Mouse (Mus musculus): ENCODE measurements around the gene Axin1. TPM values are rescaled to one million over a fixed set of nuclear protein-coding genes. Genes with fewer than 3 reads are reported as not detected.

The Axin1 gene
- polyA plus RNA-seq, 1 experiment: 3.3 TPM

DNA sequence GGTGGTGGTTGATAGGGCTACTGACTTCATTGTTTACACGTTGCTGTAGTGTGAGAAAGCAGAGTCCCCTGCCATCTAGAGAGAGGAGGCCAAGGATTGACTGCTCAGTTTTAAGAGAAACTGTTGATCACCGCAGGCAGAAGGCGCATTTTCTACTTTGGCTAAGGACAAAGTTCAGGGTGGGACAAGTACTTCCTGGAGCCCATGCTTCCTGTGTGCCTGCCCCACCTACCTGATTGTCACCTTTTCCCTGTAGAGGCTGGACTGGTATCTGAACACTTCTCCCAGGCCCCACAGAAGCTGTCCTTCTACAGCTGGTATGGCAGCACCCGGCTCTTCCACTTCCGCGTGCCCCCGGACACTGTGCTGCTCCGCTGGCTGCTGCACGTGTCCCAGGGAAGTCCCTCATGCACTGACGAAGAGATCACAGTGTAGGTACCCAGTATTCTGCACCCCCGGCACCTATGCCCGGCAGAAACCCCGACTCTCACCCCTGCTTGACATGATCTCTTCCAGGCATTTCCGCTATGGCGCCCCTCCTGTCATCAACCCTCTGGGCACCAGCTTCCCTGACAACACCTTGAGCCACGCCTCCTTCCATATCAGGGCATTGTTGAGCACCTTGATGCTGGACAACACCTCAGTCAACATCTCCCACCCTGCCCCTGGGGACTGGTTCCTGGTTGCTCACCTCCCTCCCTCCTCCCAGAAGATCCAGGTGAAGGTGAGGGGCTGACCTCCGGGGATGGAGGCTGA lies 21.8 kb upstream of the Axin1 start:
- Histone ChIP-seq H3K4me3 (replicated peaks) (no peak overlapping the region), H3K36me3 (ENCODE audit: control insufficient read depth) (no peaks in the 10 kb centered on the region), H3K9me3 (ENCODE audit: control insufficient read depth, low read length) (no peaks in the 10 kb centered on the region), H3K4me1 (ENCODE audit: control insufficient read depth) (peaks cover 28% of the 10 kb centered on the region), H3K27me3 (ENCODE audit: control insufficient read depth) (peaks cover 52% of the 10 kb centered on the region)
- no peak for TF ChIP-seq TAL1 (IDR thresholded peaks at IDR 0.05; ENCODE audit: low read length)
- no peak for TF ChIP-seq GATA1 (IDR thresholded peaks at IDR 0.05; ENCODE audit: low read length)

DNA sequence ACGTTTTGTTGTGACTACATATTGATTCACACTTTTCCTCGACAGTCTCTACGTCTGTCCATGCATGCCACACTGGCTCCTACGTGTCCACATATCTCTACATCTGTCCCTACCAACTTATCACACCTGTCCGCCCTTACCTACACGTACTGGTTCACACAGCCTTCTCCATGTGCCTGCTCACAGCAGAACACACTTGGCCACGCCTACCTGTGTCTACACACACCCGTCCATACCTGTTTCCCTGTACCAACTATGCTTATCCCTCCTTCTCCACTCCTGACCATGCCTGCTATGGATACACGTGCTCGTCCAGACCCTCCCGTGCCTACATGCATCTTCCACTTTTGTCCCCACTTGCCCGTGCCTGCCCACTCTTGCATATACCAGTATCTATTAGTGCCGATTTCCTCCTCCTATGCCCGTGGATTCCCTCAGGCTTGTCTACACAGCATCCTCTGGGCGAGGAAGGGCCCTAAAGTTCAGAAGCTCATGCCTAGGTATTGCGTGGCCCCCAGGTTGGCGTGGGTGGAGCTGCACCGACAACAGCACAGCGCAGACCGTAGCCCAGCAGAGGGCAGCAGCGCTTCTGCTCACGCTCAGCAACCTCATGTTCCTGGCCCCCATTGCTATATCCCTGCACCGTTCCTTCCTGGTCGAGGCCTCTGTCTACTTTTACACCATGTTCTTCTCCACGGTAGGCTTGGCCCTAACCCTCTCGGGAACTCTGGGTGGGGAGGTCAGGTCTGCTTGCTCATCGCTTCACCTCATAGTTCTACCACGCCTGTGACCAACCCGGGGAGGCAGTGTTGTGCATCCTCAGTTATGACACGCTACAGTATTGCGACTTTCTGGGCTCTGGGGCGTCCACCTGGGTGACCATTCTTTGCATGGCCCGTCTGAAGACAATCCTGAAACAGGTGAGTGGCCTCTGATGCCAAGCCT lies 18.4 kb upstream of the Axin1 start:
- Histone ChIP-seq H3K4me3 (replicated peaks) (no peak overlapping the region), H3K36me3 (ENCODE audit: control insufficient read depth) (peaks cover 5% of the 10 kb centered on the region), H3K27me3 (ENCODE audit: control insufficient read depth) (peaks cover 19% of the 10 kb centered on the region), H3K4me1 (ENCODE audit: control insufficient read depth) (peaks cover 27% of the 10 kb centered on the region), H3K9me3 (ENCODE audit: control insufficient read depth, low read length) (no peaks in the 10 kb centered on the region)
- TF ChIP-seq TAL1 (IDR thresholded peaks at IDR 0.05; ENCODE audit: low read length) (no peak), GATA1 (IDR thresholded peaks at IDR 0.05; ENCODE audit: low read length) (no peak)

DNA sequence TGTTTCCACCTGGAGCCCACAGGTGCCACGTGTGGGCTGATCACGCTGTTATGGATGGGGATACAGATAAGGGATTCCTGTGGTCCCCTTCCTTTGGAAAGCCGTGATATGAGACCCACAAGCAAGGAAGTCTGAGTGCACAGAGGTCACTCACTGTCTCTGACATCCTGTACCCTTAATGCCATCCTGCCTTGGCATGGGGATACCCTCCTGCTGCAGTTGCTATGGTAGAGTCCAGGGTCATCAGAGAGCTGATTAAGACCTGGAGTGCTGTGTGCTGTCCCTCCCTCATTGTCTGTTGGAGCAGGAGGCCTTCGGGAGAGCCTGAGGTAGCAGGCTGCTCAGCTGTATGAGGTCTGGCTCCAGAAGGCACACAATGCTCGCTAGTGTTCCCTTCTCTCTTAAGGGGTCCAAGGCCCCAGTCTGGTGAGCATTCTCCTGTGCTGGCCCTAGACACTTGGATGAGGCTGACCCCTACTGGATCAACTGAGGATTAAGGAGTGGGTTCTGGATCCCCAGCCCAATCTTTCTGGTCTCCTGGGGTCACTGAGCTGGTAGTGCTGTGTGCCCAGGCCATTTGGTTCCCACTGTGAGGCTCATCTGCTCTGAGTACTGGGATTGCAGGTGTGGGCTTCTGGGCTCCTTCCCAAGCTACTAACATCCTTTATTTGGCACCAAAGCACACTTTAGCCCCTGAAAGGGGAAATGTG lies 15.9 kb upstream of the Axin1 start:
- Histone ChIP-seq H3K9me3 (ENCODE audit: control insufficient read depth, low read length) (no peaks in the 10 kb centered on the region), H3K4me3 (replicated peaks) (peak overlapping the region; percentile 82), H3K27me3 (ENCODE audit: control insufficient read depth) (peaks cover 2% of the 10 kb centered on the region; the same call in 1 of the 2 replicates), H3K4me1 (ENCODE audit: control insufficient read depth) (peaks cover 32% of the 10 kb centered on the region), H3K36me3 (ENCODE audit: control insufficient read depth) (peaks cover 31% of the 10 kb centered on the region)
- TF ChIP-seq TAL1 (IDR thresholded peaks at IDR 0.05; ENCODE audit: low read length) (no peak), GATA1 (IDR thresholded peaks at IDR 0.05; ENCODE audit: low read length) (no peak)

DNA sequence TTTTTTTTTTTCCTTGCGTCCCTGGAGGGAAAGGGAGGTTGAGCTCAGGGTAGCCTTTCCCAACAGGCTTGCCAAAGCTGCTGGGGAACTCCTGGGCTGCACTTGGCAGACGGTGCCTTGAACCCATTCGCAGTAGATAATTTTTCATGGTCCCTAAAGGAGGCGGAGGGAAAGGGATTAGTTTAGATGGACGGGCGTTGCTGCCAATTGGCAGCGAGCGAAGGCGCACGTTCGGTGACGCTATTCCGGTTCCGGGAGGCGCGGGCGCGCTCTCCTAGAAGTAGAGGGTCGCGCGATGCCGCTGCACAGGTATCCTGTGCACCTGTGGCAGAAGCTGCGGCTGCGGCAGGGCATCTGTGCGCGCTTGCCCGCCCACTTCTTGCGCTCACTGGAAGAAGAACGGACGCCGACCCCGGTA lies 15.2 kb upstream of the Axin1 start, which contains the start of gene Mrpl28:
TSS of gene Mrpl28 (plus strand) at position 234 of the 418 bp plus-strand sequence.
- Histone ChIP-seq H3K27me3 (ENCODE audit: control insufficient read depth) (no peaks in the 10 kb centered on the region; the same call in 1 of the 2 replicates), H3K9me3 (ENCODE audit: control insufficient read depth, low read length) (no peaks in the 10 kb centered on the region), H3K36me3 (ENCODE audit: control insufficient read depth) (peaks cover 38% of the 10 kb centered on the region), H3K4me1 (ENCODE audit: control insufficient read depth) (peaks cover 32% of the 10 kb centered on the region), H3K4me3 (replicated peaks) (peak within 1 kb of the TSS; percentile 82)
- no peak for TF ChIP-seq GATA1 (IDR thresholded peaks at IDR 0.05; ENCODE audit: low read length)
- no peak for TF ChIP-seq TAL1 (IDR thresholded peaks at IDR 0.05; ENCODE audit: low read length)

DNA sequence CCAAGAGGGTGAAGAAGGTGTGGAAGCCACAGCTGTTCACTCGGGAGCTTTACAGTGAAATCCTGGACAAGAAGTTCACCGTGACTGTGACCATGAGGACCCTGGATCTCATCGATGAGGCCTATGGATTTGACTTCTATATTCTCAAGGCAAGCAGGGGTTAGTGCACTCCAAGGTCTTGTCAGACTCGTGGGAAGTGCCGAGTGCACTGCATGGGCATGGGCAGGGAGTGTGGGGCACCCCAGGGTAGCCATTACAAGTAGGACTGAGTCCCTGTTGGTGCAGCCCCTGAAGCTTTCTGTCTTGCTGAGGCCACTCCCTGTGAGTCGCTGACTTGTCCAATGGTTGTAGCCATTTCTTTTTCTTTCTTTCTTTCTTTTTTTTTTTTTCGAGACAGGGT lies 13.9 kb upstream of the Axin1 start:
- no peaks in the 10 kb centered on the region for H3K27me3 ChIP-seq (ENCODE audit: control insufficient read depth)
- peaks cover 31% of the 10 kb centered on the region for H3K4me1 ChIP-seq (ENCODE audit: control insufficient read depth)
- H3K36me3 ChIP-seq (ENCODE audit: control insufficient read depth): peaks cover 50% of the 10 kb centered on the region
- peak overlapping the region; percentile 82 for H3K4me3 ChIP-seq (replicated peaks)
- TF ChIP-seq GATA1 (IDR thresholded peaks at IDR 0.05; ENCODE audit: low read length) (no peak), TAL1 (IDR thresholded peaks at IDR 0.05; ENCODE audit: low read length) (no peak)
- H3K9me3 ChIP-seq (ENCODE audit: control insufficient read depth, low read length): no peaks in the 10 kb centered on the region

DNA sequence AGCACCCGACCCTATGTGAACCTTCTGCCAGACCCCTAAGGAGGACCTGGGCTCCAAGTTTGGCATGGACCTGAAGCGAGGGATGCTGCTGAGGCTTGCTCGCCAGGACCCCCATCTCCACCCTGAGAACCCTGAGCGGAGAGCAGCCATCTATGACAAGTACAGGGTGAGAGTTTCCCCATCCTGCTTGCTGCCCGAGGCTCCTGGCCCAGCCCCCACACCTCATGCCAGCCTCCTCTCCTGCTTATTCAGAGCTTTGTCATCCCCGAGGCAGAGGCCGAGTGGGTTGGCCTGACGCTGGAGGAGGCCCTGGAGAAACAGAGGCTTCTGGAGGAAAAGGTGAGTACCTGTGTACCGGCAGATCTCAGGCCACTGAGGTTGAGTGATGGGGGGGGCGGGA lies 13.3 kb upstream of the Axin1 start:
- TF ChIP-seq TAL1 (IDR thresholded peaks at IDR 0.05; ENCODE audit: low read length) (no peak), GATA1 (IDR thresholded peaks at IDR 0.05; ENCODE audit: low read length) (no peak)
- no peaks in the 10 kb centered on the region for H3K27me3 ChIP-seq (ENCODE audit: control insufficient read depth)
- H3K4me3 ChIP-seq (replicated peaks): no peak overlapping the region
- peaks cover 24% of the 10 kb centered on the region for H3K4me1 ChIP-seq (ENCODE audit: control insufficient read depth)
- H3K36me3 ChIP-seq (ENCODE audit: control insufficient read depth): peaks cover 57% of the 10 kb centered on the region
- no peaks in the 10 kb centered on the region for H3K9me3 ChIP-seq (ENCODE audit: control insufficient read depth, low read length)

DNA sequence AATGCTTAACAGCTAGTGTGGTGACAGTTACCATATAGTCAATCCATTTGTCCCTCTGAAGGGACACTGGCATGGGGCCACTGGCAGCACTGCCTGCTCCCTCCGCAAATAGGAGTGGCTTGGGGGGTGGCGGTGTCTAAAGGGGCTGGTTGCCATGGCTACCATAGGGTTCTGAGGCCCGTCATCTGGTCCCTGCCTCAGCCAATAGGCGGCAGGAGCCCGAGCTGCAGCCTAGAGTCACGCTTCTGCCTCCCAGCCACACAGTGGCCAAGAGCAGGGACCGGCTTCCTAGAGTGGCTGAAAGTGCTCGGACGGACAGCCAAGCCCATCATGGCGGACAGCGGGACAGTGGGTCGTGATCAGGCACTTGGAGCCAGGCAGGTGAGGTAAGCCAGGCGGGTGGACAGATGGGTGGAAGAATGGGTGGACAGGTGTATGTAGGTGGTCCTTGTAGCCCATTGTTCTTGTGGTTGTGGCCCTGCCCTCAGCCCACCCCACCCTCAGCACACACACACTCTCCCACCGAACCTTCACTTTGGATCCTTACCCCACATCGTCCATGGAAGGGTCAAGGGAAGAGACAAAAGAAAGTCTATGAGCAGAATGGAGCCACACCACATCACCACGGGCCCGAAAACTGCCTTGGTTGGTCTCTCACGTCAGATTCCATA lies 7.3 kb upstream of the Axin1 start:
- Histone ChIP-seq H3K9me3 (ENCODE audit: control insufficient read depth, low read length) (no peaks in the 10 kb centered on the region), H3K4me1 (ENCODE audit: control insufficient read depth) (no peaks in the 10 kb centered on the region; the same call in 1 of the 2 replicates), H3K4me3 (replicated peaks) (no peak overlapping the region), H3K36me3 (ENCODE audit: control insufficient read depth) (peaks cover 69% of the 10 kb centered on the region), H3K27me3 (ENCODE audit: control insufficient read depth) (no peaks in the 10 kb centered on the region)
- TF ChIP-seq TAL1 (IDR thresholded peaks at IDR 0.05; ENCODE audit: low read length) (no peak), GATA1 (IDR thresholded peaks at IDR 0.05; ENCODE audit: low read length) (no peak)

Data from erythroblast, embryonic 14.5 days (primary cell).